Mouse (Mus musculus) kidney, embryonic 15.5 days (tissue): ENCODE data around the gene Mst1r. TPM values are rescaled to one million over a fixed set of nuclear protein-coding genes. Genes with fewer than 3 reads are reported as not detected.

Experiments
- ATAC-seq: fragments of 200-750 bp; cut with Nextera tagmentation; replicated peaks from 2 replicates; pipeline ENCODE4 v1.8.0; 2017; ENCODE audit warnings: moderate TSS enrichment; ENCODE audit not compliant: low FRiP score
- H3K27ac ChIP-seq: fragments of 300-500 bp; sonication (generic); 2 replicates; pipeline ENCODE4 v1.5.1; 2015; ENCODE audit warnings: mild to moderate bottlenecking, inconsistent platforms
- H3K27me3 ChIP-seq: fragments of 300-500 bp; sonication (generic); 2 replicates; pipeline ENCODE4 v1.6.1; 2015; ENCODE audit warnings: inconsistent platforms
- H3K36me3 ChIP-seq: fragments of 300-500 bp; sonication (generic); 2 replicates; pipeline ENCODE4 v1.6.1; 2015; ENCODE audit warnings: inconsistent platforms
- H3K4me1 ChIP-seq: fragments of 300-500 bp; sonication (generic); 2 replicates; pipeline ENCODE4 v1.6.1; 2015; ENCODE audit warnings: inconsistent platforms
- H3K4me2 ChIP-seq: fragments of 300-500 bp; sonication (generic); 2 replicates; pipeline ENCODE4 v1.6.1; 2015; ENCODE audit warnings: moderate library complexity, mild to moderate bottlenecking, inconsistent platforms
- H3K4me3 ChIP-seq: fragments of 300-500 bp; sonication (generic); replicated peaks from 2 replicates; pipeline ENCODE4 v1.5.1; 2015; ENCODE audit warnings: mild to moderate bottlenecking, inconsistent platforms
- H3K9ac ChIP-seq: fragments of 300-500 bp; sonication (generic); 2 replicates; pipeline ENCODE4 v1.6.1; 2015; ENCODE audit warnings: mild to moderate bottlenecking, inconsistent platforms
- H3K9me3 ChIP-seq: fragments of 300-500 bp; sonication (generic); replicated peaks from 2 replicates; pipeline ENCODE4 v1.6.1; 2016; ENCODE audit warnings: inconsistent platforms
- WGBS: fragments of 180-500 bp; shearing (Covaris S2); methylation state at CpG from one replicate; pipeline ENCODE4 v1.1.7; 2015; ENCODE audit warnings: mixed read lengths; 5-methylcytosine and 5-hydroxymethylcytosine counted together
- polyA plus RNA-seq: library from polyadenylated mRNA; unstranded; fragments of >200 nt; fragmentation: Nextera tagmentation; extraction: Ambion mirVana; gene quantifications from 2 replicates; pipeline ENCODE4 v1.2.1, GENCODE M21; 2015

Mst1r gene
- 2.6 TPM in 2 replicates for polyA plus RNA-seq

DNA sequence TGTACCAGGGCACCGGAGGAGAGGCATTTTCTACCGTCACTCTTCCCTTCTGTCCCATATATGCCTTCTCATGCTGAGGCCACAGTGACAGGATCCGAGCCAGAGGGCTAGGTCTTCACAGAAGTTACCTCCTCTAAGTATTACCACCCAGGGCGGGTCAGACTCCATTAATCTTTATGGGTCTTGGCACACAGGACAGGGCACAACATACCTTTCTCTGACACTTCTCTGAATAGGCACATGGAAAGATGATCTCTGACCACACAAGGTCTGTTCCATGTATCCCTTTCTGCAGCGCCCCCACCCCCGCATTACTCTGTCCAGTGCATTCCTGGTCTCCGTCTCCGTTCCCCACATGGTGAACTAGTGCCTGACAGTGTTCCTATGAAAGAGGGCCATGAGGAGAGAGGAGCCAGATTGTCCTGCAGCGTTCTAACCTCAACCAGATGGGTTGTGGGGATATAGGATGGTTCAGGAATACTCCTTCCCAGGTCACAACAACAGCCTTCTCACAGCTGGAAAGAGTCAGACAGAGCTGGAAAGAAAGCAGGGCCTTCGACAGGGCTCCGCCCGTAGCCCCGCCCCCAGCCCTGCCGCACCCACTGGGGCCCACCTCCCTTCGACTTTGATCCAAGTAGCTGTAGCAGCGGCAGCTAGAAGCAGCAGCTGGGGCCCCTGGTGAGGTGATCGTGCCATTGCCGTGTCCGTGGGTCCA is at the start of gene Mst1r:
TSS of gene Mst1r (plus strand) at position 622 of the 715 bp plus-strand sequence.
- peak within 1 kb of the TSS; percentile 45; the same call in 1 of the 2 replicates for H3K9ac ChIP-seq
- peak within 1 kb of the TSS; percentile 75 for H3K27ac ChIP-seq
- H3K4me3 ChIP-seq: peak within 1 kb of the TSS; percentile 47
- H3K9me3 ChIP-seq: no peaks in the 10 kb centered on the region
- peak; percentile 84 for ATAC-seq
- 10% methylated on average over 19 of the region's 19 CpGs for WGBS
- peaks cover 5% of the 10 kb centered on the region; the same call in 1 of the 2 replicates for H3K36me3 ChIP-seq
- peaks cover 51% of the 10 kb centered on the region for H3K4me1 ChIP-seq
- peaks cover 23% of the 10 kb centered on the region for H3K27me3 ChIP-seq
- peak within 1 kb of the TSS; percentile 89 for H3K4me2 ChIP-seq

DNA sequence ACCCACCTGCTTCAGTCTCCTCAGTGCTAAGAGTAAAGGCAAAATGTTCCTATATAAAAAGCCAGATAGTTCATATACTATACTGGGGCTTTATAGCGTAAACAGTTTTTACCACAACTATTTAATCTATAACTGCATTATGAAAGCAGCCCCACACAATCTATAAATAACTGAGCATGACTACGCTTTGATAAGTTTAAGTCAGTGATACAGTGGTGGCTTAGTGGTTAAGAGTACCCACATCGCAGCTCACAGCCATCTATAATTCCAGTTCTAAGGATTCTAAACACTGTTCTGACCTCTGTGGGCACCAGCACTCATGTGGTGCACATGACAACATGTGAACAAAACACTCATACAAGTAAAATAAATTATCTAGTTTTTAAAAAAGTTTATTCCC is 48.3 kb upstream of the Mst1r start:
- H3K27me3 ChIP-seq: no peaks in the 10 kb centered on the region
- H3K4me1 ChIP-seq: no peaks in the 10 kb centered on the region
- no peak for ATAC-seq
- 99% methylated on average over 3 of the region's 3 CpGs for WGBS
- H3K4me2 ChIP-seq: no peak overlapping the region
- no peak overlapping the region for H3K27ac ChIP-seq
- H3K9ac ChIP-seq: no peak overlapping the region
- peaks cover 43% of the 10 kb centered on the region for H3K36me3 ChIP-seq
- H3K9me3 ChIP-seq: no peaks in the 10 kb centered on the region
- no peak overlapping the region for H3K4me3 ChIP-seq

DNA sequence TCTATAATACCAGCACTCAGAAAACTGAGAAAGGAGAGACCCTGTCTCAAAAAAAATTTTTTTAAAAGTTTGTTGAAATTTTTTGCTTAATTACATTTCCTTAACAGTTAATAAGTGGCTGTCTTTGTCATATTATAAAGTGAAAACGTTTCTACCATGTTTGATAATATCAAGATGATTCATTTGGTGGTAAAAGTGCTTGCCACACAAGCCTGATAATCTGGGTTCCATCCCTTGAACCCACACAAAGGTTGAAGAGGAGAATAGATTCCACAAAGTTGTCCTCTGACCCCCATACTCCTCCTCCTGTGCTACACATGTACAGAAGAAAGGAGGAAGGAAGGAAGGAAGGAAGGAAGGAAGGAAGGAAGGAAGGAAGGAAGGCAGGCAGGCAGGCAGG is 42.2 kb upstream of the Mst1r start:
- H3K4me1 ChIP-seq: no peaks in the 10 kb centered on the region
- H3K9me3 ChIP-seq: no peaks in the 10 kb centered on the region
- H3K27me3 ChIP-seq: no peaks in the 10 kb centered on the region
- H3K36me3 ChIP-seq: peaks cover 30% of the 10 kb centered on the region
- no peak overlapping the region for H3K4me3 ChIP-seq
- H3K9ac ChIP-seq: no peak overlapping the region
- no peak for ATAC-seq
- H3K4me2 ChIP-seq: no peak overlapping the region
- H3K27ac ChIP-seq: no peak overlapping the region
- 68% methylated on average over 1 of the region's 1 CpGs for WGBS

DNA sequence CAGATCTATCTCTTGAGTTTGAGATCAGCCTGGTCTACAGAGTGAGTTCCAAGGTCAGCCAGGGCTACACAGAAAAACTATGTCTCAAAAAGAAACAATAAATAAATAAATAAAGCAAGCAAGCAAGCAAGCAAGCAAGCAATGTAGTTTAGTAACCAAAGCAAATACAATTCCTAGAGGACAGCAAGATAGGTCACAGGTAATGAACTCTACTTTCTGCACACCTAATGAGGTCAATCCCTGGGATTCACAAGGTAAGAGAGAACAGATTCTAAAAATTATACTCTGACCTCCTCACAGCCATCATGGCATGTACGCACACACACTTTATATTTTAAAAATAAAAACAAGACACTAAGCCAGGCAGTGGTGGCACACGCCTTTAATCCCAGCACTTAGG is 40.6 kb upstream of the Mst1r start:
- no peak overlapping the region for H3K4me3 ChIP-seq
- H3K36me3 ChIP-seq: peaks cover 32% of the 10 kb centered on the region
- H3K4me1 ChIP-seq: peaks cover 2% of the 10 kb centered on the region
- no peak overlapping the region for H3K4me2 ChIP-seq
- H3K27me3 ChIP-seq: no peaks in the 10 kb centered on the region
- WGBS: 93% methylated on average over 2 of the region's 2 CpGs
- no peak overlapping the region for H3K9ac ChIP-seq
- no peak overlapping the region for H3K27ac ChIP-seq
- ATAC-seq: no peak
- H3K9me3 ChIP-seq: no peaks in the 10 kb centered on the region

DNA sequence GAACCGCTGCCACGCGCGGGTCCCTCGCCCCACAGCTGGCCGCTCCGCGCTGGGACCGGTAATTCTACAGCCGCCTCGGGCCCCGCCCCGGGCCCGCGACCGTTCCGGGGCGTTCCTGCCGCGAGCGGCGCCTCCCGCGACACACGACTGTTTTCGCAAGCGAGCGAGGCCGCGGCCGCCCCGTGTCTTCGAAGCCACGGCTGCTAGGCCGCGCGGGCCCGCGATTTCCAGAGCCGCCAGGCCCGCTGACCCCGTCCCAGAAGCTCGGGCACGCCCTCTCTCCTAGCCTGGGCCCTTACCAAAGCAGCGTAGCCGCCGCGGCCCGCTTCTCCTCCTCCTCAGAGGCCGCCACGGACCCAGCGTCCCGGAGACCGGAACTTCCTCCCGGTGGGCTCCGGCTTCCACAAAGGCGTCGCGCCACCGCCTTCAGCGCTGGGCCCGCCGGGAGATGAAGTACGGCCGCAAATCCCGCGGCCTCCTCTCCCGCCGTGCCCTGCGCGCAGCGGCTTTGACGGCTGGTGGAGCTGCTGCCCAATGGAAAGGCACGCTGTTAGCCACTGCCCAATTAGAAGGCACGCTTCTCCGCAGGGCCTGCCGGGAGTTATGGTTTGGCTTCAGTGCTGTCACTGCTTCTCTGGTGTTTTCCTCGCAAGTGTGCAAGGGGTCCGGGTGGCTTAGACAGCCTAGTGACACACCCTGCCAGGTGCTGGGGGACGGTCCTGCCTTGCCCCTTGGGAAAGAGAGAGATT is 34.1 kb upstream of the Mst1r start:
- Histone ChIP-seq H3K9ac (peak overlapping the region; percentile 93), H3K27ac (peak overlapping the region; percentile 97), H3K9me3 (no peaks in the 10 kb centered on the region), H3K4me3 (peak overlapping the region; percentile 87), H3K4me1 (peaks cover 13% of the 10 kb centered on the region), H3K27me3 (no peaks in the 10 kb centered on the region), H3K4me2 (peak overlapping the region; percentile 77), H3K36me3 (peaks cover 11% of the 10 kb centered on the region; the same call in 1 of the 2 replicates)
- WGBS: under 1% methylated on average over 79 of the region's 80 CpGs
- ATAC-seq: peak; percentile 99

DNA sequence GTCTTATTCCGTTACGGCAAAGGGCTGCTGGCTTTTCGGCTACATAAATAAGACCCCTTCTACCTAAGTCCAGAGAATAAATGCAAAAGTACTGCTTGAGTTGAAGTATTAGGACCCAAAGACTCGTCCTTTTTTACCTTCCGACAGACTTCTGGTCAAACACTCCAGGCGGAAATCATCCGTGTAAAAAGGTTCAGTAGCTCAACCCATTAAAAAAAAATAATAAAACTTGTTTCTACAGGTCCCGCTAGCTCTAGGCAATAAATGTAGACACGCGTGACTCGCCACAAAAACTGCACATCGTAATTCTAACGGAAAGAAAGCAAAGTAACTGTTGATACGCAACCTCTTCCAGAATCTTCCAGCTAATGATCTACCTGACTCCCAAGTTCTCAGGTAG is 33.5 kb upstream of the Mst1r start, which contains the start of gene Rbm6:
TSS of gene Rbm6 (minus strand) at position 101 of the 400 bp plus-strand sequence.
- Histone ChIP-seq H3K27ac (peak within 1 kb of the TSS; percentile 97), H3K36me3 (peaks cover 7% of the 10 kb centered on the region; the same call in 1 of the 2 replicates), H3K9ac (peak within 1 kb of the TSS; percentile 93), H3K9me3 (no peaks in the 10 kb centered on the region), H3K4me2 (peak within 1 kb of the TSS; percentile 77), H3K27me3 (no peaks in the 10 kb centered on the region), H3K4me3 (peak within 1 kb of the TSS; percentile 87), H3K4me1 (peaks cover 13% of the 10 kb centered on the region)
- 6% methylated on average over 14 of the region's 14 CpGs for WGBS
- no peak for ATAC-seq

DNA sequence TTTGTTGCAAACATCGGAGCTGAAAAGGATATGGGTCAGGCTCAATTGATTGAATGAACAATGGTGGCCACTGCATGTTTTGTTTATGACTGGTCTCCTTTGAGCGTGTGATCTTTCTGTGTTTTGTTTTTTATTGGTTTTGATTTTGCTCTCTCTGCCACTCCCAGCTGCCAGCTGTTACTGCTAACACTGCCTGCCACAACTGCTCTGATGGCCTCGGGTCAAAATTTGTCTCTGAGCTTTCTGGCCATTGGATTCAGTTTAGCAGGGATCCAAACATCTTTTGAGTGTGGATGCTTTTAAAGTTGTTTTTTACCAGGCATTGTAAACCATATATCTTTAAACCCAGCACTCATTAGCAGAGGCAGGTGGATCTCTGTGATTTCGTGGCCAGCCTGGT is 26.3 kb upstream of the Mst1r start:
- Histone ChIP-seq H3K4me3 (no peak overlapping the region), H3K9ac (no peak overlapping the region), H3K9me3 (no peaks in the 10 kb centered on the region), H3K27ac (no peak overlapping the region), H3K27me3 (peaks cover 20% of the 10 kb centered on the region; the same call in 1 of the 2 replicates), H3K4me1 (no peaks in the 10 kb centered on the region), H3K36me3 (no peaks in the 10 kb centered on the region), H3K4me2 (no peak overlapping the region)
- no peak for ATAC-seq
- WGBS: 74% methylated on average over 4 of the region's 4 CpGs

DNA sequence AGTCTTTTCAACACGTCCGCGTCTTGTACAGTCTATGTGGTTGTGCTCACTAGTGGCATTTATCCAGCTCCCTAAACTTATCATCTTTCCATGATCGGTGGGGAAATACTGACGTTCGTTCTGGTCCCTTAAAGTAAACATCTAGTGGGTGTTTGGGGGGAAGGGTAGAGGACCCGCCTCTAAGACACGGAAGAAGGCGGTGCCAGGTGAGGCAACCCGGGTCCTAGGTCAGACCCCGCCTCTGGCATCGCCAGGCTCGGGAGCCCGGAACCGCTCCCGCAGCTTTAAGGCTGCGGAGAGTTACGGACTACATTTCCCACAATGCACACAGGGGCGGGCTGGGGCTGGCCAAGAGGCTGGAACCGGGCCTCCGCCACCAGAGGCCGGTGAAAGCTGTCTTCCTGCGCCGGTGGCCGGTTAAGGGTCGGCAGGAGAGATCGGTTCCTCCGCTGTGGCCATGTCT is 18.8 kb upstream of the Mst1r start, which contains the start of gene Mon1a:
TSS of gene Mon1a (plus strand) at position 348 of the 463 bp plus-strand sequence.
- peak; percentile 97 for ATAC-seq
- peak within 1 kb of the TSS; percentile 76 for H3K4me3 ChIP-seq
- peak within 1 kb of the TSS; percentile 45; the same call in 1 of the 2 replicates for H3K27ac ChIP-seq
- WGBS: under 1% methylated on average over 28 of the region's 28 CpGs
- no peaks in the 10 kb centered on the region for H3K9me3 ChIP-seq
- H3K4me2 ChIP-seq: peak within 1 kb of the TSS; percentile 84
- H3K36me3 ChIP-seq: no peaks in the 10 kb centered on the region
- H3K4me1 ChIP-seq: peaks cover 18% of the 10 kb centered on the region
- peak within 1 kb of the TSS; percentile 63 for H3K9ac ChIP-seq
- peaks cover 24% of the 10 kb centered on the region for H3K27me3 ChIP-seq

DNA sequence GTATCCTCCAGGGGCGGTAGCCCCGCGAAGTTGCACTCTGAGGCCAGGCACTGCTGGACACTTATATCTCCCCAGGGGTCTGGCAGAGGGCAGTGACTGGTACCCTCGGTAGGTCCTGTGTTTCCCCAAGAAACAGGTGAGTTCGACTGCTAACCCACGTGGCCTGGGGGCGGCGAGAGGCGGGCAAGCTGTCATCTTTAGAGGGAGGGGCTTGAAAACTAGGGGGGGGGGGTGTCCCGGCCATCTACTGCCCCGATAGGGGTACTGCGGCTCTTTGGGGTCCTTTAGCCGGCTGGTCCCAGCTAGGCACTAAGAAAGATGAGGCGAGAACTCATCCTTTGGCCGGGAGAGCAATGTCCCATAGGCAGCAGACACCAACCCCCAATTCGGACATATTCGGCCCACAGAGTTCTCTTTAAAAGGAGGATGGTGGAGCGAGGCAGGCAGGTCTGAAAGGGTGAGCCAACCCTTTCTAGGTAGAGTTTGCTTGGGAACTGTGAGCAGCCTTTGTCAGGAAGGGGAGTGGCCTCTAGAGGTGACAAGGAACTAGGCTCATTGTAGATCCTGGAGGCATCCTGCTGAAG is 18.3 kb upstream of the Mst1r start:
- peaks cover 18% of the 10 kb centered on the region for H3K4me1 ChIP-seq
- peak overlapping the region; percentile 63 for H3K9ac ChIP-seq
- H3K4me3 ChIP-seq: peak overlapping the region; percentile 76
- ATAC-seq: peak; percentile 84
- 0% methylated on average over 18 of the region's 18 CpGs for WGBS
- H3K4me2 ChIP-seq: peak overlapping the region; percentile 84
- H3K27me3 ChIP-seq: peaks cover 24% of the 10 kb centered on the region
- peak overlapping the region; percentile 45; the same call in 1 of the 2 replicates for H3K27ac ChIP-seq
- H3K36me3 ChIP-seq: no peaks in the 10 kb centered on the region
- H3K9me3 ChIP-seq: no peaks in the 10 kb centered on the region

DNA sequence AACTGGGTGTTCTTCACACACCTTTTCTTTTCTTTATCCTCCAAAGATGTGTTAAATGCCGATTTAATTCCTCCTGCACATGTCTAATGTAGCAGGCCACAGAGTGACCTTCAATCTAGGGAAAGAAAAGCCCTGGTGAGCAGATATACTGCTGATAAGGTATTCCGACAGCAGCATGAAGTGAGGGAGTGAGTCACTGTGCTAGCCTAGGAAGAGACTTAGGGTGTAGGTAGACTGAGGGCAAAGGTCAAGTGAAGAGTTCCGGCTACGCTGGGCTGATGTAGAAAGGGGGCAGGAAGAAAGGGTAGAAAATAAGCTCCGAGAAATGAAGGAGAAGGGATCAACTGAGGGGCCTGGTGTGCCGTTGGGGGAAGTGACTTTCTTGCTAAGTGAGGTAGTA is 16.4 kb upstream of the Mst1r start:
- peaks cover 18% of the 10 kb centered on the region for H3K4me1 ChIP-seq

DNA sequence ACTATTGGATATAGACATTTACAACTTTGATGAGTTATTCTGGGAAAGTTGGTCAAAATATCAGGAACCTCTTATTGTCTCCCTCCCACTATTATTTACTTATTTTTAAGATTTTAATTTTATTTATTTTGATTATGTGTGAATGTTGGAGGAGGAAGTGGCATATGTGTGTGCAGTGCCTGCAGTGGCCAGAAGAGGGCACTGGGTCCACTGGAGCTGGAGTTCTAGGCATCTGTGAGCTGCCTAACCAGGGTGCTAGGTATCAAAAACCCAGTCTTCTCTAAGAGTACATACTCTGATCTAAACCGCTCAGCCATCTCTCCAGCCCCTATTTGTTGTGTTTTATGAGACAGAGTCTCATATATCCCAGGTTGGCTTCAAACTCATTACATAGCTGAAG is 15.7 kb upstream of the Mst1r start:
- H3K4me2 ChIP-seq: no peak overlapping the region
- H3K9ac ChIP-seq: no peak overlapping the region
- no peak for ATAC-seq
- H3K27ac ChIP-seq: no peak overlapping the region
- no peak overlapping the region for H3K4me3 ChIP-seq
- H3K36me3 ChIP-seq: no peaks in the 10 kb centered on the region
- peaks cover 18% of the 10 kb centered on the region for H3K4me1 ChIP-seq
- H3K9me3 ChIP-seq: no peaks in the 10 kb centered on the region
- WGBS: 98% methylated on average over 1 of the region's 1 CpGs
- H3K27me3 ChIP-seq: peaks cover 10% of the 10 kb centered on the region

More for the DNA sequence above, 16.4 kb upstream of the Mst1r start:
- Histone ChIP-seq H3K36me3 (no peaks in the 10 kb centered on the region), H3K9ac (no peak overlapping the region), H3K27me3 (peaks cover 15% of the 10 kb centered on the region), H3K27ac (no peak overlapping the region), H3K4me3 (no peak overlapping the region), H3K9me3 (no peaks in the 10 kb centered on the region), H3K4me2 (no peak overlapping the region)
- WGBS: 86% methylated on average over 6 of the region's 6 CpGs
- ATAC-seq: no peak
